Mouse (Mus musculus): ENCODE results near the gene Hivep3.

The Hivep3 gene

GRCm38 (mm10) chr4:119873935-119874334 is 140.4 kb downstream of the Hivep3 start:
- DNase-seq (ENCODE audit: extremely low spot score) = no peak

DNA sequence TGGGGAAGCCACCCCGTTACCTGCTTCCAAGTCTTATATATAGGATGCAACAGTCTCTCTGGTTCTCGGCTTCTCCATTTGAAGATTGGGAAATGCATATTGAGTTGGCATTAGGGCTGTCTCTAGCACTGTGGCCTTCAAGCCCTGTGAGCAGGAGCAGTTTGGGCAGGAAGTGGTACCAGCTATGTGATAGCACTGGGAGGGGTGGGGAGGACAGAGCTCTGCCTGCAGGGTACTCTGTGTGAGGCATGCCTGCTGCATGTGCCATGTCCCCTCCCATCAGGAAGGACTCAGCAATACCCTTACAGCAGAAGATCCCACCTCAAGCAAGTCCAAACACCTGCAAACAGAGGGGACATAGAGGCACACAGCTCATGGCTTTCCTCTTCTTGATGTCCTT is 142.0 kb downstream of the Hivep3 start:
- DNase-seq (ENCODE audit: extremely low spot score) = no peak

DNA sequence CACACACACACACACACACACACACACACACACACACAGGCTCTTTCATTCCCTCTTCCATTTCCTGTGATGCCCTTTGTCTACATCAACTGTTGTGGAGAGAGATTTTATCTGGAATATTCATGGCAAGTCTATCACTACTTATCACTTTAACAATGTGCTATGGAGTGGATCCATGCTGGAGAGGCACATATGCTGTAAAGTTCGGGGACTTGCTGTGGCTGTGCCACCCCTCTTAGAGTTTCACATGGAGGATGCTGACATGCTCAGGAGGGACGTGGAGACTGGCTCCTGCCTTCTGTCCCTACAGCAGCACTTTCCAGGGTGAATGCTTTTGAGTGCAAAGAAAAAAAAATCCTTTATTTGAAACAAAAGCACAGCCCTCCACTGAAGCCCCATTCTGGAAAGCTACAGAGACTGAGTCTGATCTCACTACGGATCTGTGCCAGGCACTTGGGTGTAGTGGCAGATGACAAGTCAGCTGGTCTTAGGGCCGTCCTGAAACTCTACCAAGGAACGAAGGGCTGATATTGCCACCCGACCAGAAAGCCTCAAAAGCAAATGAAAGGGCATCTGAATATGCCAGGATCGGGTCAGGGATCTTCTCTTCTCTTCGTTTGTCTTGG is 143.1 kb downstream of the Hivep3 start:
- DNase-seq (ENCODE audit: extremely low spot score) = no peak

DNA sequence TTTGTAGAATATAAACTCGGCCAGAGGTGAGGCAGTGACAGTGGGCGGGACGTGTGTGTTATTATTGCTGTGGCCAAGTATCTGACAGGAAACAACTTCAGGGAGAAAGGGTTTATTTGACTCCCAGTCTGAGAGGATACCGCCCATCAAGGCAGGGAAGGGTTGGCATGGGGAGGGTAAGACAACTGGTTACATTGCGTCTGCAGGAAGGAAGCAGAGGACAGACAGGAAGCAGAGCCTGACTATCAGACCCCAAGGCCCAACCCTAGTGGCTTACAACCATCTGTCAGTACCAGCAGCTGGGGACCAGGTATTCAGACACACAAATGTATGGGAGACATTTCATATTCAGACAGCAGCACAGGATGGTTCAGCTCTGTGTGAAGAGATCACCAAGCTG is 144.6 kb downstream of the Hivep3 start:
- no peak for DNase-seq (ENCODE audit: extremely low spot score)

- DNase-seq (ENCODE audit: extremely low spot score) = no peak
Observed at GRCm38 (mm10) chr4:119879671-119880070, 146.1 kb downstream of the Hivep3 start.

DNA sequence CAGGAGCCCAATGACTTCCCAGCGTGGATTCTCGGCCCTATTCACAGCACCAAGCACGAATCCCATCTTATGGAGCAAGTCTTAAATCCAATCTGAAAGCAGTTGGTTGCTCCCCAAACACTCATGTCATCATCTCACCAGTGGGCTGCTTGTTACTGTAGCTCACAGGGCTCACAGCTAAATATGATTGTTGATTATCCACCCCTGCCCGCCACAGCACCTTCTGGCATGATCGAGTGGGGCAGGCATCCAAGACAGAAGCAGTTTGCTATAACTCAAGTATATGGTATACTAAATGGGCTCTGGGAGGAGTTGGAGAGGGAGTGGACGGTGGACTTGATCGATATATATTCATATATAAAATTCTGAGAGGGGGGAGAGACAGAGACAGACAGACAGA is 146.7 kb downstream of the Hivep3 start:
- DNase-seq (ENCODE audit: extremely low spot score) = no peak

GRCm38 (mm10) chr4:119881292-119881691 is 147.7 kb downstream of the Hivep3 start:
- no peak for DNase-seq (ENCODE audit: extremely low spot score)

- no peak for DNase-seq (ENCODE audit: extremely low spot score)
Observed at GRCm38 (mm10) chr4:119882401-119882800, 148.8 kb downstream of the Hivep3 start.

DNA sequence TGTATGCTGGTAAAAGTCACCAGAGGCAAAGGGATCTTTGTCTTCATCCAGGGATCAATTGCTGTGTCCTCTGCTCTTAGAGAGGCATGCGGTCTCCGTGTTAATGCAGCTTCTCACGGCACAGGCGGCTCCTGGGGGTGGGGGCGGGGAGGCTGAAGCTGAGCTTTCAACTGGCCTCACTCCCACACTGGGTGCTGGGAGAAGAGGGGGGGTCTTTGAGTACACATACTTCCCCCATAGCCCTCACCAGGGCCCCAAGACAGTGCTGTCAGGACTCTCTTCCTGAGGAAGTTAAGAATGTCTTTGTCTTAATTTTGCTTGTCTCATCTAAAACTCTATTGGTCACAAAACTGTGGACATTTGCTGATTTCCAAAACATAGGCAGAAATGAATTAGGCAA is 149.2 kb downstream of the Hivep3 start:
- no peak for DNase-seq (ENCODE audit: extremely low spot score)

DNA sequence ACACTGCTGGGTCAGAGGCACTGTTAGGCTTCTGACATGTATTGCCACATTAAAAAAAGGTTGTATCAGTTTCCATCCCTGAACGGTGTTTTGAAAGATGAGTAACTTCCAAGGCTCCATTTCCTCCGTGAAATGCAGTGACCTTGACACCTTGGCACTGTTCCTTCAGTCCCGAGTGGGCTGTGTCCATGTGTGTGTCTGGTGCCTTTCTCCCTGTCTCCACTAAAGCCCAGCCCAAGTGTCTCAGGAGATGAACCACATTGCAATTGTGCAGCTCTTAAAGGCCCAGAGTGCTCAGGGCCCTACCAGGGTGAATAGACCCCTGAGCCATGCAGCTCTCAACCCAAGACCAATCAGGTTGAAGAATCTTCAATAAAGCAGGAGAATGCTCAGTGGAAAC is 153.0 kb downstream of the Hivep3 start:
- DNase-seq (ENCODE audit: extremely low spot score) = no peak

DNA sequence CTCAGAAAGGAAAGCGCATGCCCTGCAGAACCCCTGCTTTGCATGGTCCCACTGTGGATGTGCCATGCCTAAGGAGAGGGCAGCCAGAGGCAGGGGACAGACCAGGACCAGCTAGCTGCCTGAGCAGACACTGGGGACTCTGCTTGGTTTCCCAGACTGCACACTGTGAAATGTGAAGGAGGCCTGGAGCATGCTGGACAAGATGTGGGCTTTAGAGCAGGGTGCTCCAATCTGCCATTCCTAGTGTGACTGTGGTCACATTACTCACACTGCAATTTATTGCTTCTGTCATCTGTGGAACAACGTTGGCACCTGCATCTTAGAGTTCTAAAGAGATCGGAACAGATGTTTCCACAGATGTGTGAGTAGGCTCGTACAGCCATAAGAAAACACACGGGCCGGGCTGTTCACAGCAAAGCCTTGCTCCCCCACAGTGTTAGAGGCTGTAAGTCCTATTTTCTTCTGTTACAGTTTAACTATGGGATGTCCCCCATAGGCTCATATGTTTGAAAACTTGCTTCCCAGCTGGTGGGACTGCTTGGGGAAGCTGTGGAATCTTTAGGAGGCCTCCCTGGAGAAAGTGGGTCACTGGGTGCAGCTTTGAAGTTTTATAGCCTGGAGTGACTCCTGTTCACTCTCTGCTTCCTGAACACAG is 154.1 kb downstream of the Hivep3 start:
- DNase-seq (ENCODE audit: extremely low spot score) = no peak

DNA sequence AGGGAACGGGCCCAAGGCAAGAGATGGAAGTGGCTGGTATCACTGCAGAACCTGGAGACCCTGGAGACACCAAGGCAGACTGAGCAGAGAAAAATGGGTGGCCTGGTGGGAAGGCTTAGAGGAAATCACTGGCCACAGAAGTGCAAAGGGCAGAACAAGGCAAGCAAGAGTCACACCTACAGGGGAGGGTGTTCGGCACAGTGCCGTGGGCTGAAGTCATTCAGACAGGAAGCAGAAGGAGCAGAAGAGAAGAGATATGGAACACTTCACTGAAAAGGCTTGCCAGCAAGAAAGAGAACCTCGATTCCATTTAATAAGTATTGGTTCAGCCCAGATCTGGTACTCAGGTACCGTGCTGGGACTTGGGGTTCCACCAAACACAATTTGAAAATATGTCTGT is 156.2 kb downstream of the Hivep3 start:
- DNase-seq (ENCODE audit: extremely low spot score) = no peak

DNA sequence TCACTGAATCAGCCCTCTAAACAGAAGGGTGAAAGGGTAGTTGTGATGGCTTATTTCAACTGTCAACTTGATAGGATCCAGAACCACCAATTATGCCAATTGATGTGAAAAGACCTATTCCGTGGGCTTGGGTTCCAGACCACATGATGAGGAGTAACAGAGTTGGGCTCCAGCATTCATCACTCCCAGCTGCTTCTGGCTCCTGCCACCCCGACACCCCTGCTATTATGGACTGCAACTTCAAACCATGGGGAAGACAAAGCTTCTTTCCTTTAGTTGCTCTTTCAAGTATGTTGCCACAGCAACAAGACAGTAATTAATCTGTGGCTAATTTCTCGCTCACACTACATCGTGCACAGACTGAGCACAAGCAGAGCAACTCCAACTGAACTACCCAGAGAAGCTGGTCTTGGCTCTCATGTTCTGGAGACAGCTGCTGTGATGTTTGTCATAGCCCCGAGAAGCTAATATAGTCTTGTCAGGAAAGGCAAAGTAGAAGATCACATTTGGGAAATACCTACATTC is 159.7 kb downstream of the Hivep3 start:
- no peak for DNase-seq (ENCODE audit: extremely low spot score)

DNA sequence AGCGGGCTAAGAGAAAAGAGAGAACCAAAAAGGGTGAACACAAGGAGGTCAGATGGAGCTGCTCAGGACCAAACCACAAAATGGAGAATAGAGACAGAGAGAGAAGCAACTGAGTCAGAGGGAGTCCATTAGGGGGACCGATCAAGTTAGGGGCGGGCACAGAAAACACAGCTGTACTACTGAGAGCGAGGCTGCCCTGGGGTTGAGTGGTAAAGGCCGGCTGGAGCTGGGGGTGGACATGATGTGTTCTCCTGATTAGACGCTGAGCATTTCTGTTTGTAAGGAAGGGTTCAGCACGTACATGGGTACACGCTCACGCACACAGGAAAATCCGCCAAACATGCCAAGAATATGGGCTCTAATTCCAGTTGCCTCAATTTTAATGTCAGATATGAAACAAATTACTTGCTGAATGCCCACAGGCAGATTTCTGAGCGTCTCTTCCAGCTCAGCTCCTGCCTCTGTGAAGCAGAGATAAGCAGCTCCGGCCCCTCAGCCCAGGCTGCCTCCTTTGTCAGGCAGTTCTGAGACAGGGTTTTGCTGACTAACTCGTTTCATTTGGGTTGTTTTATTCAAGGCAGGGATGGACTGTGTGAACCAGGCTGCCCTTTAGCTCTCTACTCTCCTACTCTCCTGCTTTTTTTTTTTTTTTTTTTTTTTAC is 161.3 kb downstream of the Hivep3 start:
- DNase-seq (ENCODE audit: extremely low spot score) = no peak

- no peak for DNase-seq (ENCODE audit: extremely low spot score)
Observed at GRCm38 (mm10) chr4:119895504-119895903, 161.9 kb downstream of the Hivep3 start.

DNA sequence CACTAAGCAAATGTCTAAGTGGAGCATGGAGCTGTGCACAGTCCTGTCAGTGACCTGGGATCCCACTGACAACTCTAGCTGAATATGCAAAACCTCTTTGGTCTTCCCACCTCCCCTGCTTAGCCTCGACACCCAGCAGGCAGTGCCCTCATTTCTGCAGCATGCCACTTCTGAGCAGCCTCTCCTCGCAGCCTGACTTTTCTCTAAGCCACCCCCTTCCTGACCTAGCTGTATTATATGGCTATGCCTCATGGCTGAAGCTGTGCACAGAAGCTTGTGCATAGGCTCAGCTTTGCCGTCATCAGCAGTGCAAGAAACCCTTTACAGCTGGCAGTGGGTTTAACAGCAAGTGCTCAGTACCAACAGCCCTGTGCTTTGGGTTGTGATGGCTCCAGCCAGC is 163.0 kb downstream of the Hivep3 start:
- DNase-seq (ENCODE audit: extremely low spot score) = no peak

GRCm38 (mm10) chr4:119897054-119897855 is 163.7 kb downstream of the Hivep3 start:
- no peak for DNase-seq (ENCODE audit: extremely low spot score)

DNA sequence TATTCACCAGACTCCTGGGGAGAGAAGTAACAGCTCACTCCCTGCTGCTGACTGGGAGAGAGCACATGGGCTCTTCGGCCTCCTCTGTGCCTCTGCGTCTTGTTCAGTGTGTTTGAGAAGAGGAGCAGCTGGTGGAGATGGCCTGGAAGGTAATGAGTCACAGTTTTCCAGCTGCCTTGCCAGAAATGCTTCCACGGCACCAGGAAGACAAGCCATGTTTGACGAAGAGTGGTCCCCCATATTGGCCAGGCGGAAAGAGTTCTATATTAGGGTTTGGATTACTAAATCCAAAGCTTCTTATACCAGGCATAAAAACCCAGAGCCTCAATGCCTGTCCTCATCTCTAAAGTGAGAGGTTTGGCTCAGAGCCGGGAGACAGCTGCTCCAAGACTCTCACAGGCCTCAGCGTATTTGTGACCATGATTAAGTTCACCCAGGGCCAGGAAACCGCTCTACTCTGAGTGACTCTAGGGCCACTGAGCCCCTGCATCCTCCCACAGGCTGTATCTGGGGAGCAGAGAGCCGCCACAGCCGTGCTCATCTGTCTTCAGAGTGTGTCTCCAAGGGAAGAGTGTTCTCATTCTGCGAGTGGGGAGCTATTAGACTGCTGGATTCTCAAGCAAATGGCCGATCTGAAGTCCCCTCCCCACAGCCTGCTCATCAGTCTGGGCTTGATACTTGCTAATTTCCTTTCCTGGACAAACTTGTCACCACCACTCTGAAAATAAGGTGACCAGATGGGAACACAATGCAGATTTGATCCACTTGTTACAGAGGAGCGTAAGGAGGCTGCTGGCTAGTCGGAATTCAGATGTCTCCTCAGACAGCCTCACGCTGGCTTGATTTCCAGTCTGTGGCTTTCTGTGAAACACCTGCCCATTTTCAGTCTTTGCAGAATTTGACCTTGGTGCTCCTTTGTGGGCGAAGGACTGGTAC is 168.2 kb downstream of the Hivep3 start:
- DNase-seq (ENCODE audit: extremely low spot score) = no peak

DNA sequence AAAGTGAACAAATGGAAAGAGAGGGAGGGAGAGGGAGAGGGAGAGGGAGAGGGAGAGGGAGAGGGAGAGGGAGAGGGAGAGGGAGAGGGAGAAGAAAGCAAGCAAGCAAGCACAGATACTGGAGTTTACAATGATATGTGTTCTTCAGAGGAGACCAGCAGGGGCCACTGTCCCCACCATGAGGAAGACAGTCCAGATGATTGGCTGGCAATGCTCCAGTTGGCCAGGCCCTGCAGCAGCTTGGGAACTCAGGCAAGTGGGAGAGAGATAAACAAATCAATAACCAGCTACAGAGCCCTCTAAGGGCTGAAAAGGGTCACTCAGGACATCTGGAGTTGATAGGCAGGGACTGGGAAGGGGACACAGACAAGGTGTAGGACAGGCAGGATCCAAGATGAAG is 169.7 kb downstream of the Hivep3 start:
- no peak for DNase-seq (ENCODE audit: extremely low spot score)

DNA sequence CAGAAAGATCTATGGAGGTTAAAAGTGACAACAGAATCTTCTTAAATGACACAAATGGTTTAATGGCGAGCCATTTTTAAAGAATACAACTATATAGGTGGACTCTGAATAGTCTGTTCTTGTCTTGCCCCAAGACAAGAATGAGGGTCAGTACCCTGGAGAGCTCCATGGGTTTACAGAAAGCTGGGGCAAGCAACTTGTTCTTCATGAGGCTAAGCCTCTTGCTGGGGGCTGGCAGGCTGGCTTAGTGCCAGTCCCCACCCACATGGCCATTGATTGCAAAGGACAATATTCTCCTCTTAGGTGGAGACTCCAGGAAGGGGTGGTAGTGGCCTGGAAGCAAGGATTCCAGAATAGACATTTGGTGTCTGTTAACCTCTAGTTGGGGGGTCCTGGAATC is 170.2 kb downstream of the Hivep3 start:
- peak; percentile 53 for DNase-seq (ENCODE audit: extremely low spot score)

DNA sequence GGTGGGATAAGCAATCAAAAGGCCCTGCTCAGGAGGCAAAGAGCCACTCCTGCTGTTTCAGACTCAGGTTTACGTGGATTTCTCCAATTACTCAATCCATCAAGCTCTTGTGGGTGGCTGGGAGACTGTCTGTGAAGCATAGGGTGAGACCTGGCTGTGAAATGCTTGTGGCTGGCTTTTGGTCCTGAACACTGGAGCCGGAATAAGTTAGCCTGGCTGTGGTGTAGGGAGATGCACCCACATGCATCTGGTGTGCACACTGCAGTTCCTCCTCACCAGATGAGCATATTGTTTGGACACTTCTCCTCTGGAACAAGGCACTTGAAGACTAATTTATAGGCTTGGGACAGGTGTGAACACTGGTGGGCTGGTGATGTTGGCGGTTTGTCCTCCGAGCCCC is 170.7 kb downstream of the Hivep3 start:
- no peak for DNase-seq (ENCODE audit: extremely low spot score)
